Mouse (Mus musculus) C2C12 (cell line): ENCODE measurements around the gene Kalrn.

ENCODE experiments used
- CTCF ChIP-seq: IDR thresholded peaks from one replicate; pipeline ENCODE4 v1.5.1; 2011; ENCODE audit not compliant: control insufficient read depth, insufficient read depth, insufficient read length
- MAX ChIP-seq: IDR thresholded peaks from one replicate; pipeline ENCODE4 v1.6.1; 2011; ENCODE audit warnings: mild to moderate bottlenecking, control low read depth
- MYOG ChIP-seq: IDR thresholded peaks from one replicate; pipeline ENCODE4 v1.6.1; 2011; ENCODE audit not compliant: control insufficient read depth, insufficient read length; ENCODE audit errors: extremely low read depth

GRCm38 (mm10) chr16:34327890-34328289 lies 245.4 kb downstream of the Kalrn start:
- TF ChIP-seq CTCF: no peak
- no peak for TF ChIP-seq MAX
- no peak for TF ChIP-seq MYOG
